Mouse (Mus musculus): ENCODE measurements at regions not wholly inside any gene's neighbourhood (a gene's known extent, or its start where the extent isn't known, plus 50 kb on each side); places are given as distances from the start of the nearest gene placed in this dataset.

DNA sequence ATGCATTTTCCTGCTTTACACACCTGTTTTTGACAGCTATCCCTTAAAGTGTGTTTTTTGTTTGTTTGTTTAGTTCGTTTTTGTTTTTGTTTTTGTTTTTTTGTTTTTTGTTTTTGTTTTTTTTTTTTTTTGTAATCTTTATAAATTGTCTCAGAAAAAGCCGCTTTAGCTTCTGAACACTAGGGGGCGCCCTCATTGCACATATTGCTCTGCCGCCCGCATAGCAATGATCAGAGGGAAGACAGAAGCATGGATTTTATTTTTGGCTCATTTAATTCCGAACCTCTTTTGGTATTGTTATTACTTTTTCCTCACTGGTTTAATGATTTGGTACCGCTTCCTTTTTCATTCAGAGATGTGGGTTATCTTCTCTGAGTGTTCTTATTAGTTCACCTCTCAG, 569.9 kb upstream of the Gm10800 start:
- DNase-seq (ENCODE audit: low read depth, low spot score): peak; percentile 38
